Mouse (Mus musculus) gonadal fat pad, adult 2 months (tissue): ENCODE measurements around the gene B4gat1. TPM values are rescaled to one million over a fixed set of nuclear protein-coding genes. Genes with fewer than 3 reads are reported as not detected.
"Not testable (repeated sequence)": the region's sequence is repeated elsewhere in the genome, so short reads cannot be mapped to it uniquely, and the experiment has no call there.

Experiments used
- DNase-seq: peaks from one replicate; pipeline ENCODE4 v3.0.0-alpha.2; 2012; ENCODE audit warnings: low read depth
- polyA plus RNA-seq: library from polyadenylated mRNA; depleted of rRNA; stranded (reverse); fragments of >200 nt; gene quantifications from 2 replicates; pipeline ENCODE4 v1.2.3, GENCODE M21; 2012; rRNA removed

Gene B4gat1
- polyA plus RNA-seq, 1 experiment, result 30.4 TPM

- DNase-seq, result no peak
Observed at GRCm38 (mm10) chr19:5083961-5084833, 45.6 kb downstream of the B4gat1 start.

- no peak for DNase-seq
Observed at GRCm38 (mm10) chr19:5084834-5085144, 46.2 kb downstream of the B4gat1 start.

GRCm38 (mm10) chr19:5085145-5085863, 46.7 kb downstream of the B4gat1 start, which contains the start of gene Tmem151a:
Gene Tmem151a, minus strand, starts transcription at chr19:5085531.
- no peak for DNase-seq

- DNase-seq, result not testable (repeated sequence)
Observed at GRCm38 (mm10) chr19:5086533-5086932, 47.9 kb downstream of the B4gat1 start.

GRCm38 (mm10) chr19:5087884-5088728, 49.5 kb downstream of the B4gat1 start, which contains the start of gene Yif1a:
Gene Yif1a, plus strand, starts transcription at chr19:5088538.
- peak; percentile 96 for DNase-seq

- DNase-seq, result no peak
Observed at GRCm38 (mm10) chr19:5089324-5089723, 50.7 kb downstream of the B4gat1 start.

Other genes with a start within 250 kb of the B4gat1 start
- 37.5 and 38.3 TPM in 2 replicates for gene Rbm4, start 244.9 kb upstream of the B4gat1 start, polyA plus RNA-seq
- gene Gm21992, start 227.2 kb upstream of the B4gat1 start, polyA plus RNA-seq, result 15.7 and 22.5 TPM in 2 replicates
- gene Rbm14, start 227.2 kb upstream of the B4gat1 start, polyA plus RNA-seq, result 33.6 and 35.1 TPM in 2 replicates
- 50.6 and 67.6 TPM in 2 replicates for gene Ccs, start 199.5 kb upstream of the B4gat1 start, polyA plus RNA-seq
- 0.22 and 0.36 TPM in 2 replicates for gene Ccdc87, start 199.5 kb upstream of the B4gat1 start, polyA plus RNA-seq
- gene Ctsf, start 183.7 kb upstream of the B4gat1 start, polyA plus RNA-seq, result 96.1 and 114 TPM in 2 replicates
- gene Actn3, start 160.9 kb upstream of the B4gat1 start, polyA plus RNA-seq, result 3.0 and 4.9 TPM in 2 replicates
- gene Zdhhc24, start 160.2 kb upstream of the B4gat1 start, polyA plus RNA-seq, result 31.4 and 38.7 TPM in 2 replicates
- gene Bbs1, start 132.2 kb upstream of the B4gat1 start, polyA plus RNA-seq, result 4.2 and 6.4 TPM in 2 replicates
- gene Dpp3, start 110.5 kb upstream of the B4gat1 start, polyA plus RNA-seq, result 87.4 and 96.6 TPM in 2 replicates
- 5.1 and 6.7 TPM in 2 replicates for gene Peli3, start 95.7 kb upstream of the B4gat1 start, polyA plus RNA-seq
- gene Mrpl11, start 76.7 kb upstream of the B4gat1 start, polyA plus RNA-seq, result 37.4 and 39.9 TPM in 2 replicates
- gene Npas4, start 48.5 kb upstream of the B4gat1 start, polyA plus RNA-seq, result 1.0 and 1.2 TPM in 2 replicates
- gene Slc29a2, start 15.0 kb upstream of the B4gat1 start, polyA plus RNA-seq, result 4.3 and 5.1 TPM in 2 replicates
- gene AC124502.3, start 65 bp downstream of the B4gat1 start, polyA plus RNA-seq, result 0.34 and 0.65 TPM in 2 replicates
- 33.0 TPM in 2 replicates for gene Brms1, start 2.5 kb downstream of the B4gat1 start, polyA plus RNA-seq
- 5.3 and 7.8 TPM in 2 replicates for gene Rin1, start 11.7 kb downstream of the B4gat1 start, polyA plus RNA-seq
- gene Cd248, start 29.3 kb downstream of the B4gat1 start, polyA plus RNA-seq, result 27.7 and 39.6 TPM in 2 replicates
- 2.9 and 3.4 TPM in 2 replicates for gene Tmem151a, start 46.7 kb downstream of the B4gat1 start, polyA plus RNA-seq
- 174 and 196 TPM in 2 replicates for gene Yif1a, start 49.7 kb downstream of the B4gat1 start, polyA plus RNA-seq
- gene Cnih2, start 59.7 kb downstream of the B4gat1 start, polyA plus RNA-seq, result 0.93 and 2.4 TPM in 2 replicates
- gene Rab1b, start 68.2 kb downstream of the B4gat1 start, polyA plus RNA-seq, result 240 and 272 TPM in 2 replicates
- gene Klc2, start 79.7 kb downstream of the B4gat1 start, polyA plus RNA-seq, result 34.7 and 39.3 TPM in 2 replicates
- gene Pacs1, start 234.3 kb downstream of the B4gat1 start, polyA plus RNA-seq, result 21.8 and 27.9 TPM in 2 replicates